Mouse (Mus musculus) gastrocnemius, postnatal 4 days (tissue): ENCODE results near the gene Gcn1l1. TPM values are rescaled to one million over a fixed set of nuclear protein-coding genes. Genes with fewer than 3 reads are reported as not detected.
A peak's percentile ranks its signal among the peaks of the same experiment; 100 is the strongest.

Experiments used
- DNase-seq, 2 experiments: peaks; one replicate each; pipeline ENCODE4 v3.0.0; 2021 to 2022; ENCODE audit warnings: low spot score in 2 of 2, mixed read lengths in 2 of 2
- total RNA-seq, 2 experiments: library from RNA; stranded (reverse); gene quantifications; 2 replicates each; pipeline ENCODE4 v1.2.3; 2021

The Gcn1l1 gene
- total RNA-seq, 2 experiments from 2014 or later = 48.8 to 50.7 TPM

GRCm38 (mm10) chr5:115591506-115591905 lies 26.5 kb downstream of the Gcn1l1 start:
- no peak for DNase-seq

GRCm38 (mm10) chr5:115603561-115603960 lies 38.5 kb downstream of the Gcn1l1 start:
- DNase-seq = no peak

GRCm38 (mm10) chr5:115611566-115611965 lies 46.5 kb downstream of the Gcn1l1 start:
- no peak for DNase-seq

GRCm38 (mm10) chr5:115613332-115613731 lies 48.3 kb downstream of the Gcn1l1 start:
- DNase-seq = no peak

- peak in 1 of 2 experiments; percentile 65 for DNase-seq
Measured at GRCm38 (mm10) chr5:115614948-115615347, 49.9 kb downstream of the Gcn1l1 start.

- DNase-seq = no peak
Measured at GRCm38 (mm10) chr5:115619690-115620089, 54.6 kb downstream of the Gcn1l1 start.

- no peak for DNase-seq
Measured at GRCm38 (mm10) chr5:115622686-115623085, 57.6 kb downstream of the Gcn1l1 start.

GRCm38 (mm10) chr5:115623694-115624440 lies 58.8 kb downstream of the Gcn1l1 start:
- DNase-seq = no peak

GRCm38 (mm10) chr5:115626237-115626886 lies 61.3 kb downstream of the Gcn1l1 start:
- DNase-seq = no peak

- DNase-seq = no peak
Measured at GRCm38 (mm10) chr5:115628083-115628482, 63.0 kb downstream of the Gcn1l1 start.

GRCm38 (mm10) chr5:115629672-115630071 lies 64.6 kb downstream of the Gcn1l1 start:
- DNase-seq = no peak

- no peak for DNase-seq
Measured at GRCm38 (mm10) chr5:115630291-115630690, 65.2 kb downstream of the Gcn1l1 start.

GRCm38 (mm10) chr5:115631505-115632357 lies 66.7 kb downstream of the Gcn1l1 start, which contains the start of gene Rab35:
Rab35 (plus strand) TSS chr5:115631908.
- peak; percentile 92 to 95 for DNase-seq

- DNase-seq = peak in 1 of 2 experiments; percentile 38
Measured at GRCm38 (mm10) chr5:115632358-115632714, 67.3 kb downstream of the Gcn1l1 start.

- no peak for DNase-seq
Measured at GRCm38 (mm10) chr5:115633060-115633459, 68.0 kb downstream of the Gcn1l1 start.

GRCm38 (mm10) chr5:115634046-115634445 lies 69.0 kb downstream of the Gcn1l1 start:
- DNase-seq = no peak

GRCm38 (mm10) chr5:115635536-115635935 lies 70.5 kb downstream of the Gcn1l1 start:
- no peak for DNase-seq

- DNase-seq = no peak
Measured at GRCm38 (mm10) chr5:115644192-115644591, 79.1 kb downstream of the Gcn1l1 start.

GRCm38 (mm10) chr5:115648876-115649275 lies 83.8 kb downstream of the Gcn1l1 start:
- DNase-seq = no peak

- DNase-seq = no peak
Measured at GRCm38 (mm10) chr5:115649699-115650098, 84.6 kb downstream of the Gcn1l1 start.

- DNase-seq = no peak
Measured at GRCm38 (mm10) chr5:115650885-115651284, 85.8 kb downstream of the Gcn1l1 start.

GRCm38 (mm10) chr5:115651821-115652220 lies 86.8 kb downstream of the Gcn1l1 start:
- DNase-seq = no peak
